Mouse (Mus musculus) CD4-positive, CD25-positive, alpha-beta regulatory T cell, adult 4 months (primary cell): ENCODE measurements around the gene Tmem171. TPM values are rescaled to one million over a fixed set of nuclear protein-coding genes. Genes with fewer than 3 reads are reported as not detected.

Source experiments
- ATAC-seq: one replicate; pipeline ENCODE4 v1.8.0; 2017
- polyA plus RNA-seq, 2 experiments: library from polyadenylated mRNA; unstranded; fragments of 100-300 nt; shearing (Covaris generic); gene quantifications; one replicate each; pipeline ENCODE4 v1.2.1; 2017

The Tmem171 gene
- not detected for polyA plus RNA-seq

DNA sequence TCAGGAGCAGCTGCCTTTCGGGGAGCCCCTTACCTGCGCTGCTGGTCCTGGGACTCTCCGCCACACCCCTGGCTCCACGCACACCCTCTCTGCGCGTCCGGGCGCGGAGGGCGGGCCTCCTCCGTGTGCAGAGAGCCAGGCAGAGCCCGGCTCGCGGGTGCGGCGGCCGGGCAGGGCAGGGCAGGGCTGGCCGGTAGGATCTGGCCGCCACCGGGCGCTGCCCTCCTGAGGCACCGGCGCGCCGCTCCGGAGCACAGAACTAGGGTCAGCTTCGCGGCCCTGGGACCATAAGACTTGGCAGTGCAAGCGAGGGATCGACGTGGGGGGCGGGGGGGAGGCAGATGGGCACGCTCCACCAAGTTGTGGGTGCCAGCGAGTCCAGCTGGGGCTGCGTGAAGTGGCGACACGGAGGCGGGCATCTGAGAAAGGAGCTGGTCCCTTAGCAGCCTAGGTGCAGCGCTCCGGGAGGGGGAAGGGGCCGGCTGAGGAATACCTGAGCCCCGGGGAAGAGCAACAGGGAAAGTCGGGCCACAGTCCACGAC lies at the start of gene Tmem171:
TSS of gene Tmem171 (minus strand) at position 62 of the 542 bp plus-strand sequence.
- ATAC-seq, result no peak

DNA sequence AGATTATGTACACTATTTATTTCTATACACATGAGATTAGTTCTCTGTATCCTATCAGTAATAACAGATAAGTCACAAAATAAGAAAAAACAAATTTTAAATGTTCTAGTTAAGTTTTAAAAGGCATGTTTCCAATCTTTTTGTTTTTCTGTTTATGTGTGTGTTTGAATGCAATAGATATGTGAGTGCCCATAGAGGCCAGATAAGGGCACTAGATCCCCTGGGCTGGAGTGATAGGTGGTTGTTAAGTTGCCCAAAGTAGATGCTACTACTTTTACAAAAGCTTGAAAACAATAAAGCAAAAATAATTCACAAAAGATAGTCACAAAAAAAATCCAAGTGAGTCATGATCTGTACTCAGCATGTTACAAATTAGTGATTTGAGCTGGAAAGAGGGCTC lies 49.2 kb upstream of the Tmem171 start:
- ATAC-seq, result no peak

DNA sequence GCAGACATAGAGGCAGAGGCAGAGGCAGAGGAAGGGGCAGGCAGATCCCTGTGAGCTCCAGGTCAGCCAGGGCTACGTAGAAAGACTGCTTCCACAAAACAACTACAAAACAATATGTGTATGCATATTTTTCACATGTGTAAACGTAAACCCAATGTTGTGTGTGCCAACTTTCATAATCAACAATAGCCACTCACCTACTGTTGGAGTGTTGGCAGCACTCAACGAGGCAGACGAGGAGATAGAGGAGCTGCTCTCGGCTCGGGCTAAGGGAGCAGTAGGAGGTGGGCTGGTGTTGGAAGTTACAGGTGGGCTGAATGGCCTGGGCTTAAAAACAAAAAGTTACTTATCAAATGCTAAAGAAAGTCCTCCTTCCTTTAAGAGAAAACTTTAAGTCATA lies 48.6 kb upstream of the Tmem171 start:
- no peak for ATAC-seq

DNA sequence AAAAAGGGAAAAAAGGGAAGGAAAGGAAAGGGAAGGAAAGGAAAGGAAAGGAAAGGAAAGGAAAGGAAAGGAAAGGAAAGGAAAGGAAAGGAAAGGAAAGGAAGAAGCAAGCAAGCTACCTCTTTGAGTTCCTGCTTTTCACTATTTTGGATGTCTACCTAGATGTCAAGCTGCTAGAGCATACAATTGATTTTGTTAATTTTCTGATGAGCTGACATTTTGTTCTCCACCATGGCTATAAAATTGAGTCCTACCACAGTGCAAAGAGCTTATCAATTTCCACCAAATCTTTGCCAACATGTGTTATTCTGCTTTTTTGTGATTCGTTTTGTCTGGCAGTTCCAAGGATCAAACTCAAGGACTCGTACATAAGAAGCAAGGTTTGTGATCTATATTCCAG lies 43.6 kb upstream of the Tmem171 start:
- ATAC-seq, result peak; percentile 77

DNA sequence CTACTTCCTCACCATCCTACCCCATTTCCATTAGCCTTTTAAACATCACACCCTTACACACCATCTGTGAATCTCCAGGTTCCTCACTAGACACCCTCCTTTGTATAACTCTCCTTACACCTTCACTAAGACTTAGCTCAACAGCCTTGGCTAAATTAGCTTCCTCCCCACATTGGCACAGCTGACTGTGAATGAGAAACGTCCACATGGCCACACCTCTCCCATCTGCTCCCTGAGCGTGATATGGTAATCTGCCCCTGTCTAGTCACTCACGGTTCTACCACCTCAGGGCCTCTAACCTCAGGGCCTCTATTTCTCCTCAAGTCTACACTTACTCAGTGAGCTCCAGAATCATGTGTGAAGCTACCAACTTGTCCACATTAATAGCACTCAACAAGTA lies 38.7 kb upstream of the Tmem171 start:
- no peak for ATAC-seq

DNA sequence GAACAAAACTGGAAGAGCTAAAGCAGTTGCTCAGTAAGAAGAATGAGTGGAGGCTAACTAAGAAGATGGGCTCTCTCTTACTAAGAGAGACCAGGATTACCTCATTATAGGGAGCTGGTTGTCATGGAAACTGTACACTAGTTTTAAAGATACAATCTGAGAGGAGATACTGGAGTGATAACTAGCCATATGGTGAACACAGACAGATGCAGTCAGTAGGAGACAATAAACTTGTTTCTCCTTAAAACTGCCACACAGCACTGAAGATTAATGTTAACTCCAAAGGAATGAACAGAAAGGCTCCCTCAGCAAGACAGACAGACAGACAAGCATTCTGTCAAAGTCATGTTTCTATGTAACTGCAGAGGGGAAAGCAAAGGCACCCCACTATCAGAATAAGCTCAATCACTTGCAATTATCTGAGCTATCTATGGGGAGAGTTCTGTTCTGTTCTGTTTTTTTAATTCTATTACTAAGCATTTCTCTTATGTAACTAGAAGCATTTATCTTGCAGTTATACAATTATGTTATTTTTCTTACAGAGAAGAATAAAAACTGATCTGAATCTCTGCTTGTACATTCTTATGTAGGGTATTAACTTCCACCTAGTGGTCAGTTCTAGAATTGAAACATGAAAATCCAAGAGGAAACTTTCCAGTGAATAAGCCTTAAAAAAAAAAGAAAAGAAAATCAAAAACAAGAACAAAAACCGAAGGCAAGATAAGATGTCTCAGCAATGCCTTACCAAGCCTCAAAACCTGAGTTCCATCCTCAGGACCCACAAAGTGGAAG lies 34.8 kb upstream of the Tmem171 start:
- no peak for ATAC-seq

DNA sequence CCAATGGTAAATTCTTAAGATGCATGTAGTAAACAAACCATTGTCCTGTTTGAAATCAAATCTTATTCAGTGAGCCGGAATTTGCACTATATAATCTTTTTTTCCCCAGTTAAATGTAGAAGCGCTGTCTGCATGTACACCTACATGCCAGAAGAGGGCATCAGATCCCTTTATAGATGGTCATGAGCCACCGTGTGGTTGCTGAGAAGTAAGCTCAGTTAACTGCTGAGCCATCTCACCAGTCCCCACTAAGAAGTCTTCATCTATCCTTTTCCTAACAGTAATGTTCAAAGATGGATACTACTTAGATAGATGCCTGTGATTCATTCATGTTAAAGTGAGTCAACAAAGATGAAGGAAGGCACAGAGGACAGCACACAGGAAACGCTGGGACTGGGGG lies 31.9 kb upstream of the Tmem171 start:
- ATAC-seq, result peak; percentile 61

DNA sequence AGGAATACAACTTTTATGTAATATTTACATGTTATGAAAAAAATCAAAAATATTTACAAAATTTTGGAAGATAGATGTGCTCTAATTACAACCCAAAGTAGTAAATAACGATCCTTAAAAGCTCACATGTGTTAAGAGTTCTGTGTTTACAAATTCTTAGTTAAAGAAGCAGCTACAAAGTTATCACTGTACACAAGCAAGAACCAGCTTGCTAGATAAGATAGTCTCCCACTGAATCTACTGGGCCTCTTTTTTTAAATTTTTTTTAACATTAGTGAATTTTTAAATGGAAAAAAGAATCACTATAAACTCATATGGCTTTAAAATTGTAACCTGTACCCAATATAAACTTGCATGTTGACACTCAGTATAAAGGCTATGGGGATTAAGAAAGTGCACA lies 28.8 kb upstream of the Tmem171 start:
- no peak for ATAC-seq

DNA sequence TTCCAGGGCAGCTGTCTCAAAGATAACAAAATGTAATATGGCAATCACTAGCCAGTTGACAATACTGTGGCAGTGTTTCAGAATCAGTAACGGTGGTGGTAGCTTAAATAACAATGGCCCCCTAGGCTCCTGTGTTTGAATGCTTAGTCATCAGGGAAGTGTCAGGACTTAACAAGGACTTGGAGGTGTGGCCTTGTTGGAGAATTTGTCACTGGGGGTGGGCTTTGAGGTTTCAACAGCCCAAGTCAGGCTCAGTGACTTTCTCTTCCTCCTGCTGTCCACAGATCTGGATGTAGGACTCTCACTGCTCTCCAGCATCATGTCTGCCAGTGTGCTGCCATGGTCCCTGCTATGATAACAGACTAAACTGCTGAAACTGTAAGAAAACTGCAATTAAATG lies 27.7 kb upstream of the Tmem171 start:
- no peak for ATAC-seq

DNA sequence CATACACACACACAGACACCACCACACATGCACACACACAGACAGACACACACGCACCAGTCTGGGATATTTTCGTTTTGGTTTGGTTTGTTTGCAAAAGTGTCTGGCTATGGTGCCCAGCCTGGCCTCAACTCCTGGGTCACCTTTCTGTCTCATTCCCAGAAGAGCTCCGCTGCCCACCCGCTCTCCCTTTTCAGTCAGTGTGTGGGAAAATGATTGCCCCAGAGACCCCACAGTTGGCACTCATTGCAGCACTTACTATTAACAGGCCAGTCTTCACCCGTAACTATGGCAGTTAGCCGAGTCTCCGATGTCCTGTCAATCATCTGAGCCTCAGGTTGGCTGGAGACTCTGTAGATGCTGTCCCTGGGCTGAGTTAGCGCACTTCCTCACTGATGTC lies 21.5 kb upstream of the Tmem171 start:
- no peak for ATAC-seq

DNA sequence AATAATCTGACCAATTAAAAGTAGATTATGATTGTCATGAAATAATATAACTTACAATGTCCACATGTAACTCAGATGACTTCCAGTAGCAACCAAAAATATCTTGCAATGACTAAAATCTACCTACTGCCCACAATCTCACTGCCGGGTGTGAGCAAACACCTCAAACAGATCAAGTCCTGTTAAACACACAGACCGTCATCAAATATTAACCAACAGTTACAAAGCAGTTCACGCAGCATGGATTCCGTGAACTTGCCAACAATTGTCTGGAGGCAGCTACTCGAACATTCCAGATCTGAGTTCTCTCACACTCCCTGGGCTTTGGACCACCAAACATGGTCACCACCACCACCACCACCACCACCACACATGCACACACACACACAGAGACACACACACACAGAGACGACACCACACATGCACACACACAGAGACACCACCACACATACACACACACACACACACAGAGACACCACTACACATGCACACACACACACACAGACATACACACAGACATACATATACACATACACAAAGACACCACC lies 20.9 kb upstream of the Tmem171 start:
- no peak for ATAC-seq

DNA sequence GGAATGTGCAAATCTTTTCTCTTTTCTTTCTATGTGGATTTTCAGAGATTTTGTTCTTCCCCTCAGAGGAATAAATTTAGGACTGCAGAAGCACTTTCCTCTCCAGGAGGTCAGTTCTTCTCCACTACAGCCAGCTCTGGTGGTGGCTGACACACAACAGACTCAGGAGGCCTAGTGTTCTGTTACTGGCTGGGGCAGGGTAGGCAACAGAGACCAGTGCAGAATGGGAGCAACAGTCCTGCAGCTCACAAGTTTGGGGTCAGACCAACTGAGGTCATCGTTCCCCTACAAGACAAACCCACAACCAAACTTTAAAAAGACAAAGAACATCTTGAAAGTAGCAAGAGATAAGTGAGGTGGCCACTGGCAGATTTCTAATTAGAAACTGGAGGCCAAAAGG lies 16.0 kb upstream of the Tmem171 start:
- no peak for ATAC-seq

DNA sequence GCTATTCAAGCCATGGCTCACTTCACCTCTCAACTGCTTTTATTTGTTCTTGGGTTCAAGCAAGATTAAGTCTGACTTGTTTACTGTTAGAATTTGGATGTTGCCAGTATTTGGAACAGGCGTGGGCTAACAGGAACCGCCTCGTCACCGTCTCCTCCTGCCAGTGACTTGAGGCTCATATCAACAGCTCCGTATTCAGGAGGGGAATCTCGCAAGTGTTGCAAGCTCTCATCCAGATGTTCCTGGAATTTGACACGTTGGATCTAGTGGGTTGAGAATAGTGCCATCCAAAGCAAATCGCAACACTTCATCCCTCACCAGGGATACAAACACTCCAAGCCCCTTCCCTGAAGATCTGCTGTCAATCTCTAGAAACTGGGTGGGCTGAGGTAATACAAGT lies 15.6 kb upstream of the Tmem171 start:
- no peak for ATAC-seq

DNA sequence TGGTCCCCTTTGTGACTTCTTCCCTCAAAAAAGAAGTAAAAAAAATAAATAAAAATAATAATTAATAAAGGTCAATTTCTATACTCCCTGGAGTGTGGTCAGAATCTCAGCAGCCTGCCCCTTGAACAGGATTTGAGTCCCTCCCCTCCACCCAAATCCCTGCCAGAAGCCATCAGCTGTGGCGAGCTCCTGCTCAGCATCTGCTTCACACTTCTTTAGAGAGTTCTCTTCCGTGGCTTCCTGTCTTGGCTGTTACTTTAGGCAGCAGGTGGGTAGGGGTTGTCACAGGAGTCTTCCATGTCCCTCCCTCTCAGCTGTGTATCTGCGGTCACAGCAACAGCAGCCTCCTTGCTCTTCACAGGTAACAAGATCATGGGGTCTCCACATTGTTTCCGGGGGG lies 10.9 kb upstream of the Tmem171 start:
- no peak for ATAC-seq

DNA sequence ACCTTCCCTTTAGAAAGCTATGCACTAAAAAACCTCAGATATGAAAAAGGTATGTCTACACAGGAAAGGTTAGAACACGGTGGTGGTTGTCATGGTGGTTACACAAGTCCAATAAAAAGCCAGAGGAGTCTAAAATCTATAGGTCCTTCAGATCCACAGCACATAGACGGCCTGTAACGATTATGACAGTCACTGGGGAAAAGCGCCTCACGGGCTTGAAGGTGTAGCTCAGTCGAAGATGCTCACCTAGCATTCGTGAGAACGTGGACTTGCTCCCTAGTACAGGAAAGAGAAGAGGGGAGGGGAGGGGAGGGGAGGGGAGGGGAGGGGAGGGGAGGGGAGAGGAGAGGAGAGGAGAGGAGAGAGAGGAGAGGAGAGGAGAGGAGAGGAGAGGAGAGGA lies 9.2 kb upstream of the Tmem171 start:
- ATAC-seq, result no peak

DNA sequence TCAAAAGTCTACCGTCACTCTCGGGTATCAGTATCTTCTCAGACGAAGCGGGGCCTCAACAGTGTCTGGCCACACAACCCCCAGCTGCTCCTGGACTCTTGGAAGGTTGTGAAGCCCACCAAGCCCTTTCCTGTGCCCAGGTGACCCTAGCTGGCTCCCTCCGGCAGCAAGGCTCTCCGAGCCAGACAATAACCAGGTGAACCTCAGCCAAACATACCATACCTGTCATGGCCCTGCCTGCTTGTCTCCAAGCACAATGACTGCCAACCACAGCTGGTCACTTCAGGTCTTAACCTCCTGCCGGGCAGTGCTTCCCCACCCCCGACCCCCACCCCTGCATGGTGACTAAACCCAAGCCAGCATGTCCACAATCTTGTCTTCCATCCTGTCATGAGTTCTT lies 7.7 kb upstream of the Tmem171 start:
- ATAC-seq, result no peak

DNA sequence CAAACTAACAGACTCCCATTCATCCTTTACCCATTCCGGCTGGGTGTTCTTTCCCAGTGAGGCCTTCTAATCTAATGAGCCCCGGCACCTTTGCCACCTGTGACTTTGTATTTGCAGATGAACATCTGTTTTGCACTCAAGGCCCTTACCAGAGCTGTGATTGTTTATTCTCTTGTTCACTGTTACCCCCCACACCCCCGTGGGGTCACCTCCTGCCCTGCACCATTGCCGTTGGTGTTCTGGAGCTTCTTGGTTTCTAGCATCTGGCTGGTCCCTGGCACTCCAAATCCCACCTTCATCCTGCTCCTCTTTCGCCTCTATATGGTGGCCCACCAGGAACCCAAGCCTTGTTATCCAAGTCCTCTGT lies 6.7 kb upstream of the Tmem171 start:
- no peak for ATAC-seq

DNA sequence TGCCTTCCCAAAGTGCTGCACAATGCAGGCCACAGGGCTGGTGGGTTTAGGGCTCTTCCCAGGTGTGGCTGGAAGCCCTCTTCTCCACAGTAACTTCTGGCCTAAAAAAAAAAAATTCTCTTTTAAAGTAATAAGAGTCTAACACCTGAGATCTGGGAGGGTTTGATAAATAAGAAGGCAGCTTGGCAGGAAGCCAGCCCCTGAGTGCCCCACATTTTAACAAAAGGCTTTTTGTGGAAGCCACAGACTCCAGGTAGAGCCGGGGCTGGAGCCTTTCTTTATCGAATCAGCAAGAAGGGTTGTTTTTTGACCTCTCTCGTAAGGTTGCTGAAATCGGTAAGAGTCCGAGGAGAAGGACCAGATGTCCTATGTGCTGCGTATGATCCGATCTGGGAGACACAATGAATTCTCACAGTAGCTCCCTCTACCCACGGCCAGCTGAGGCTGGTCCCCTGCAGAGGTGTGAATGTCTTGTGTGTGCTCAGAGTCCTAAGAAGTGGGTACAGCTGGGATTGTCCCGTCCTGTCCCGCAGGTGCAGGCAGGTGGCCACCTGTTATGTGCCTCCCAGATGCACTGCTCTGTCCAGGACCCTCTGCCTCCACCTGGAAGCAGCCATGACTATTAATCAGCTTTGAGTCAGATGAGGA lies 6.2 kb upstream of the Tmem171 start:
- no peak for ATAC-seq

DNA sequence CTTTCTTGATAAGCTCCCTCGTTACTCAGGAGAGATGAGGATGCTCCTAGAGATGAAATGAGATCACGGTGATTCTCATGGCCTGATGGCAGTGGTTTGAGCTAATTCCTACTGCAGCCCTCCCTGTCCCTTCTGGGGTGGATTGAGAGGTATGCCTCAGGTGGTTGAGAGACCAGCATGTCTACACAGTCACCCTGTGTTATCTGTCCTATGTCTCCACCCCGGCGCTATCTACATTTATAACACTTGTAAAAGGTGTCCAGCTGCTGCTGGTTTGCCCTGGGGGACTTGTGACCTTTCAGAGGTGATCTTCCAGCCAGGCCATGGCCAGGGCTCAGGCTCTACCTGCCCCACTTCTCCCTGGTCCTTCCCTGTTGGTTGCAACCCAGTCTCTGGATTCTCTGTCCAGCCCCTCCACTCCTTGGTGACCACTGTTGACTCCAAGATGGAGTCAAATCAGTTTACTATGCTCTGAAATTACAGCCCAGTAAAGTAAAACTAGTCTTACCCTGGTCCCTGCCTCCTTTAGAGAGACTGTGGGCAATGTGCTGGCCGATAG lies 5.4 kb upstream of the Tmem171 start:
- ATAC-seq, result no peak

DNA sequence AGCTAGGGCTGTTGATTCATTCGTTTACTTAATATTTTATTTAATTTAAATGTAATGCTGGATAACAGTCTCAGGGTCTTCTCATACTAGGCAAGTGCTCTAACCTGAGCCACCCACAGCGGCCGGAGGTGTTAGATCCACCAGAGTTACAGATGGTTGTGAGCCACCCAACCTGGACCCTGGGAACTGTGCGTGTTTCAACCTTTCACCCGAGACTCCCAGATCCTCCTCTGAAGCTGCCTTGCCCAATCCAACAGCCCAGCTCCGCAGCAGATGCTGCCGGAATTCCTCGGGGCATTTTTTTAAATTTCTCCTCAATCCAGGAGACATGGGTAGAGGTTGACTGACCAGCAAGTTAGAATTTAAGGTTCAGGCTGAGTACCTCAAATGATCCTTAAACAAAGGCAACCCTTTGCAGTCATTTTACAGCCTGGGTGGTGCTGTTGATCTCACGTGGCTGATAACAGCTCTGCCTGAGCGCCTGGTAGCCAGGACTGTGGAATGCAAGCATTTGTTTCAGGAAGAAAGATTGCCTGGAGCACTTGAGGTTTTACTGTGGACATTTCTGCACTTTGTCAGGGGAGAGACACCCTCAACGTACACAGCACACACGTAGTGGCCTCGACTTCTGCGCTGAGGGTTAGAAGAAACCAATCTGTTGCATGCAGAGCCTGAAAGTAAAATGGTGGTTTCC lies 4.6 kb upstream of the Tmem171 start:
- ATAC-seq, result no peak

DNA sequence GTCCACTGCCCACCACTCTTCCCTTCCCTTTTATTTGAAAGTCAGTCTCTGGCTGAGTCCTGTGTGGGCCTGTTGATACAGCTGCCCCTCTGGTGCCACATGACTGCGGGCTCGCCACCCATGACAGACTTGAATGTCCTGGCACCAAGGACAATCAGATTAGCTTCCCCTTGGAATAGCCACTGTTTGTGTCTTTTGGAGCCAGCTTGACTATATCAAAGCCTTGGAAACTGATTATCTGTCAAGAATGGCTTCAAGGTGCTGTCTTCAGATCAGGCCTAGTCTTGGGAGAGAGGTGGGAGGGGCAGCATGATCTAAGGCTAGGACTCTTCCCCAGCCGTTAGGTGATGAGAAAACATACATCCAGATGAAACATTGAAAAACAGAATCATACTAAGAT lies 2.1 kb upstream of the Tmem171 start:
- no peak for ATAC-seq

DNA sequence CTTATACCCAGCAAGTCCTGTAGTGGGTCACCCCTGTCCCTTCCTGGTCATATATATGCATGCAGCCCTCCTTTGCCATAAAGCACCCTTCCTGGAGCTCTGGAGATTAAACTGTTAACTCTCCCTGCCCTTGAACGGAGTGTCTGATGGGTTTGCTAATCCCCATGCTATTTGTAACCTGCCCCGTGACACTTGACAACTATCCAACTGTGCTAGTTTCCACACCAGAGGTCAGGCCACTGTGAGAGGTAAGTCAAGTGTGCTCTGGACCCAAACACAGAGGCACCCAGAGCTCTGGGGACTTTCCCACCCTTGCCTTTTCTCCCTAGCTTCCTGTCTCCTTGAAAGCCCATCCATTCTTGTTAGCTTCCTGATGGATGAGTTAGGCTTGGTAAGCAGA lies 912 bp upstream of the Tmem171 start:
- no peak for ATAC-seq

DNA sequence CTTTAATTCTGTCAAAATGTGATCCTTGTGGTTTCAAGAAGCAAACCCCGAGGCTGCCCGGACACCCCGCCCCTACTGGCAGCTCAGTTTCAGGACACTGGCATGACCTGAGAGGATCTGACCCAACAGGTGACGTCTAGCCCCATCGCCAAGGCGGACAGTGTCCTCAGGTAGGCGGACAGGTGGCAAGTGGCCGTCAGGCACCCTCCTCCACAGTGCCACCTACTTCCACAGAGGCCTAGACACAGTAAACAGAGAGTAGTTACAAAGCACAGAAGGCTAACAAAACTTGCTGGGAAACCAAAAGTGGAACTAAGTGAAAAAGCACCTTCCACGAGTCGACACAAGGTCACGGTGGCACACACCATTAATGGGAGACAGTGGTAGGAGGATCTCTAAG lies 1.3 kb downstream of the Tmem171 start:
- no peak for ATAC-seq
